8 mouse cellular contexts compared by ENCODE assay signal in genomic region chr2:118926361-118926997, GRCm38 (mm10). TPM values are rescaled to one million over a fixed set of nuclear protein-coding genes. Genes with fewer than 3 reads are reported as not detected.
DNase-seq lines count a peak whose midpoint lies in the region; ATAC-seq lines count a peak whose summit lies in the region.

Chst14 (plus strand) TSS chr2:118926496.

- WGBS in forebrain, embryonic 11.5 days: under 1% methylated on average over 39 of the region's 47 CpGs

- DNase-seq in Muller cell, postnatal 12 days (ENCODE audit: inconsistent ontology term): peak; percentile 90
- peak; percentile 63 for DNase-seq in c-Kit-positive CD71-positive TER-119-positive erythroid progenitor cells, embryonic 14.5 days (ENCODE audit: low spot score)
- DNase-seq in forebrain, embryonic 11.5 days (ENCODE audit: low spot score): peak; percentile 86
- DNase-seq in heart, postnatal 10 days: peak; percentile 84
- DNase-seq in kidney, postnatal 25 days: peak; percentile 78 to 88
- peak; percentile 79 for DNase-seq in lung, postnatal 25 days (ENCODE audit: low spot score)
- DNase-seq in ovary, postnatal 14 days (ENCODE audit: low spot score): peak; percentile 63
- DNase-seq in thymus, postnatal 4 days: peak; percentile 79

- H3K27me3 ChIP-seq in forebrain, embryonic 11.5 days (ENCODE audit: control insufficient read depth, insufficient read depth, low read length): no peaks in the 10 kb centered on the region

- ATAC-seq in forebrain, embryonic 11.5 days (replicated peaks; ENCODE audit: low FRiP score): peak; percentile 88

- peak within 1 kb of the TSS; percentile 91 for H3K9ac ChIP-seq in forebrain, embryonic 11.5 days (ENCODE audit: low read length)

- 0 out of 2 replicates have a peak within 1 kb of the TSS, but pooled peaks have one; percentile 3 for H3K27ac ChIP-seq in forebrain, embryonic 11.5 days (ENCODE audit: low read depth, low read length)

- H3K4me2 ChIP-seq in forebrain, embryonic 11.5 days (ENCODE audit: low read depth, low read length, severe bottlenecking): peak within 1 kb of the TSS; percentile 97

- H3K36me3 ChIP-seq in forebrain, embryonic 11.5 days (ENCODE audit: control insufficient read depth, insufficient read depth, low read length): no peaks in the 10 kb centered on the region; the same call in 1 of the 2 replicates

- peak within 1 kb of the TSS; percentile 63 for H3K4me3 ChIP-seq in forebrain, embryonic 11.5 days (ENCODE audit: low read depth, low read length)

- H3K9me3 ChIP-seq in forebrain, embryonic 11.5 days (ENCODE audit: control insufficient read depth, low read length): no peaks in the 10 kb centered on the region

- intact Hi-C loops in heart, postnatal 10 days (cut with DNase I): loop anchor here (2.0 kb wide), 1 partner anchor 20 kb away; no protein-coding TSS in a partner anchor

- H3K4me1 ChIP-seq in forebrain, embryonic 11.5 days (replicated peaks; ENCODE audit: control insufficient read depth, insufficient read depth, low read length): peaks cover 8% of the 10 kb centered on the region

RNA-seq across cellular contexts. Expression of gene Chst14, which starts in this region (rescaled TPM):
- polyA plus RNA-seq in forebrain, embryonic 11.5 days (2014; fragmentation: Nextera tagmentation; extraction: Ambion mirVana): 15.7 and 20.4 TPM in 2 replicates
- total RNA-seq in heart, postnatal 10 days (2021): 10 to 100 TPM; 14.1 to 14.5 TPM

Comparison
In these comparisons a context has a peak if more than half of its experiments do, and no peak if none do; other contexts are left out.
1. Peak in every context shown above with its lines: DNase-seq, ATAC-seq, H3K4me3 ChIP-seq and H3K27ac ChIP-seq.